In genomic region chr5:103658921-103659320, GRCm38 (mm10) we compare ENCODE assay signal across 12 mouse cellular contexts. TPM values are rescaled to one million over a fixed set of nuclear protein-coding genes. Genes with fewer than 3 reads are reported as not detected.
DNase-seq lines count a peak whose midpoint lies in the region; ATAC-seq and TF ChIP-seq lines count a peak whose summit lies in the region.
"Had no signal": no experiment of that assay in that cellular context is flagged by ENCODE, and none has a peak within 500 bp of the region (broad histone marks: within the 10 kb centered on the region; RNA-seq: fewer than 3 reads in every experiment).

No protein-coding gene starts in this region.

- no peak overlapping the region for H3K27ac ChIP-seq in intestine, postnatal 0 days (ENCODE audit: low read depth, low read length)
- H3K27ac ChIP-seq in intestine, embryonic 16.5 days (ENCODE audit: low read length), result no peak overlapping the region
- no peak overlapping the region for H3K27ac ChIP-seq in intestine, embryonic 15.5 days
- H3K27ac ChIP-seq in forebrain, embryonic 14.5 days (ENCODE audit: low read depth, low read length), result no peak overlapping the region
- H3K27ac ChIP-seq: kidney, embryonic 15.5 days; liver, embryonic 13.5 days; neural tube, embryonic 12.5 days had no signal

- peak; percentile 26 for DNase-seq in thymus, postnatal 14 days
- no peak for DNase-seq in thymus, postnatal 36 days
- no peak for DNase-seq in gastrocnemius, postnatal 4 days (ENCODE audit: low spot score in 2 of 2)
- DNase-seq in forebrain, embryonic 14.5 days (ENCODE audit: low spot score), result no peak
- DNase-seq: gastrocnemius, postnatal 10 days; liver, embryonic 13.5 days had no signal

- TF ChIP-seq CTCF in intestine, postnatal 0 days (IDR thresholded peaks at IDR 0.05; ENCODE audit: low read depth), result peak; percentile 59

- 68% methylated on average over 5 of the region's 5 CpGs for WGBS in intestine, postnatal 0 days
- 69% methylated on average over 5 of the region's 5 CpGs for WGBS in intestine, embryonic 16.5 days
- WGBS in intestine, embryonic 15.5 days, result 64% methylated on average over 5 of the region's 5 CpGs
- WGBS in forebrain, embryonic 14.5 days, result 68% methylated on average over 5 of the region's 5 CpGs

- no peak overlapping the region for H3K4me3 ChIP-seq in intestine, postnatal 0 days (ENCODE audit: low read depth, low read length)
- no peak overlapping the region for H3K4me3 ChIP-seq in intestine, embryonic 16.5 days (ENCODE audit: low read length)
- H3K4me3 ChIP-seq in intestine, embryonic 15.5 days (replicated peaks), result no peak overlapping the region
- H3K4me3 ChIP-seq in forebrain, embryonic 14.5 days (ENCODE audit: low read depth, low read length), result no peak overlapping the region
- H3K4me3 ChIP-seq: kidney, embryonic 15.5 days; liver, embryonic 13.5 days; neural tube, embryonic 12.5 days had no signal

- ATAC-seq in intestine, postnatal 0 days, result no peak
- ATAC-seq in intestine, embryonic 16.5 days, result no peak
- ATAC-seq in erythroblast, adult 5-6 weeks (replicated peaks; ENCODE audit: low FRiP score, poor library complexity, severe bottlenecking), result 0 out of 2 replicates have a peak, but pooled peaks have one; percentile 51
- ATAC-seq in intestine, embryonic 15.5 days, result no peak
- no peak for ATAC-seq in forebrain, embryonic 14.5 days

- no peaks in the 10 kb centered on the region for H3K36me3 ChIP-seq in intestine, postnatal 0 days (ENCODE audit: control insufficient read depth, insufficient read depth)
- H3K36me3 ChIP-seq in intestine, embryonic 16.5 days (ENCODE audit: control insufficient read depth, insufficient read depth, low read length), result no peaks in the 10 kb centered on the region
- no peaks in the 10 kb centered on the region for H3K36me3 ChIP-seq in intestine, embryonic 15.5 days
- H3K36me3 ChIP-seq in forebrain, embryonic 14.5 days (ENCODE audit: control insufficient read depth, insufficient read depth, low read length), result no peaks in the 10 kb centered on the region
- H3K36me3 ChIP-seq: kidney, embryonic 15.5 days; liver, embryonic 13.5 days; neural tube, embryonic 12.5 days had no signal

- 0 out of 2 replicates have a peak, but pooled peaks cover 5% of the 10 kb centered on the region for H3K4me1 ChIP-seq in intestine, postnatal 0 days (replicated peaks; ENCODE audit: control insufficient read depth, insufficient read depth, low read length)
- H3K4me1 ChIP-seq in intestine, embryonic 16.5 days (ENCODE audit: control insufficient read depth, insufficient read depth, low read length), result peaks cover 3% of the 10 kb centered on the region; the same call in 1 of the 2 replicates
- 0 out of 2 replicates have a peak, but pooled peaks cover 4% of the 10 kb centered on the region for H3K4me1 ChIP-seq in intestine, embryonic 15.5 days (replicated peaks)
- peaks cover 6% of the 10 kb centered on the region; the same call in 1 of the 2 replicates for H3K4me1 ChIP-seq in forebrain, embryonic 14.5 days (ENCODE audit: control insufficient read depth, insufficient read depth, low read length)
- H3K4me1 ChIP-seq: neural tube, embryonic 12.5 days had no signal

- no peak overlapping the region for H3K4me2 ChIP-seq in intestine, postnatal 0 days (replicated peaks; ENCODE audit: low read depth)
- no peak overlapping the region for H3K4me2 ChIP-seq in intestine, embryonic 16.5 days (ENCODE audit: low read depth, low read length)
- H3K4me2 ChIP-seq in intestine, embryonic 15.5 days (replicated peaks), result no peak overlapping the region
- H3K4me2 ChIP-seq in forebrain, embryonic 14.5 days (ENCODE audit: low read length), result no peak overlapping the region
- H3K4me2 ChIP-seq: kidney, embryonic 15.5 days; liver, embryonic 13.5 days; neural tube, embryonic 12.5 days had no signal

- no peaks in the 10 kb centered on the region for H3K27me3 ChIP-seq in intestine, postnatal 0 days (replicated peaks; ENCODE audit: control insufficient read depth, insufficient read depth, low read length)
- H3K27me3 ChIP-seq in intestine, embryonic 16.5 days (replicated peaks; ENCODE audit: control insufficient read depth, insufficient read depth, low read length), result 0 out of 2 replicates have a peak, but pooled peaks cover 3% of the 10 kb centered on the region
- no peaks in the 10 kb centered on the region for H3K27me3 ChIP-seq in intestine, embryonic 15.5 days (replicated peaks)
- no peaks in the 10 kb centered on the region for H3K27me3 ChIP-seq in forebrain, embryonic 14.5 days (replicated peaks; ENCODE audit: control insufficient read depth, insufficient read depth, low read length)

- H3K9me3 ChIP-seq in intestine, postnatal 0 days (ENCODE audit: control insufficient read depth), result no peaks in the 10 kb centered on the region
- H3K9me3 ChIP-seq in intestine, embryonic 16.5 days (ENCODE audit: control insufficient read depth, low read length), result 0 out of 2 replicates have a peak, but pooled peaks cover 3% of the 10 kb centered on the region
- no peaks in the 10 kb centered on the region for H3K9me3 ChIP-seq in intestine, embryonic 15.5 days
- no peaks in the 10 kb centered on the region for H3K9me3 ChIP-seq in forebrain, embryonic 14.5 days (replicated peaks; ENCODE audit: control insufficient read depth, low read length)
- H3K9me3 ChIP-seq: kidney, embryonic 15.5 days; liver, embryonic 13.5 days; neural tube, embryonic 12.5 days had no signal

- H3K9ac ChIP-seq in intestine, postnatal 0 days (ENCODE audit: low read depth, low read length), result no peak overlapping the region
- no peak overlapping the region for H3K9ac ChIP-seq in intestine, embryonic 16.5 days (ENCODE audit: low read depth, low read length)
- no peak overlapping the region for H3K9ac ChIP-seq in intestine, embryonic 15.5 days
- no peak overlapping the region for H3K9ac ChIP-seq in forebrain, embryonic 14.5 days (ENCODE audit: low read length)
- H3K9ac ChIP-seq: kidney, embryonic 15.5 days; liver, embryonic 13.5 days; neural tube, embryonic 12.5 days had no signal

RNA-seq across cellular contexts. Expression of gene 1700016H13Rik, which starts 3.1 kb away (rescaled TPM):
- polyA plus RNA-seq in intestine, postnatal 0 days (2015; fragmentation: Nextera tagmentation; extraction: Ambion mirVana), result 0.23 TPM in 1 of 2 replicates, not detected in the other
- not detected in 2 replicates for polyA plus RNA-seq in intestine, embryonic 16.5 days (2015; fragmentation: Nextera tagmentation; extraction: Ambion mirVana)
- total RNA-seq in erythroblast, adult 5-6 weeks (2015; ENCODE audit: low replicate concordance), result not detected in 2 replicates
- not detected in 2 replicates for total RNA-seq in erythroblast, adult 5-6 weeks (2017; ENCODE audit: low replicate concordance)
- total RNA-seq in gastrocnemius, postnatal 4 days (2021), result not detected
- polyA plus RNA-seq in intestine, embryonic 15.5 days (2015; fragmentation: Nextera tagmentation; extraction: Ambion mirVana), result 0.19 and 0.28 TPM in 2 replicates
- 0.38 and 0.68 TPM in 2 replicates for polyA plus RNA-seq in forebrain, embryonic 14.5 days (2014; fragmentation: Nextera tagmentation; extraction: Ambion mirVana)
- polyA plus RNA-seq: kidney, embryonic 15.5 days had no signal

RNA-seq across cellular contexts. Expression of gene Slc10a6, which starts 29.7 kb away (rescaled TPM):
- polyA plus RNA-seq in intestine, postnatal 0 days (2015; fragmentation: Nextera tagmentation; extraction: Ambion mirVana), result 0.38 and 0.56 TPM in 2 replicates
- polyA plus RNA-seq in intestine, embryonic 16.5 days (2015; fragmentation: Nextera tagmentation; extraction: Ambion mirVana), result 0.67 and 0.84 TPM in 2 replicates
- total RNA-seq in erythroblast, adult 5-6 weeks (2015; ENCODE audit: low replicate concordance), result not detected in 2 replicates
- total RNA-seq in erythroblast, adult 5-6 weeks (2017; ENCODE audit: low replicate concordance), result not detected in 2 replicates
- under 1 TPM; 0.29 to 0.59 TPM for total RNA-seq in gastrocnemius, postnatal 4 days (2021)
- polyA plus RNA-seq in intestine, embryonic 15.5 days (2015; fragmentation: Nextera tagmentation; extraction: Ambion mirVana), result 0.49 and 0.68 TPM in 2 replicates
- 0.08 TPM in 1 of 2 replicates, not detected in the other for polyA plus RNA-seq in forebrain, embryonic 14.5 days (2014; fragmentation: Nextera tagmentation; extraction: Ambion mirVana)
- polyA plus RNA-seq: liver, embryonic 13.5 days had no signal

RNA-seq across cellular contexts. Expression of gene Aff1, which starts 33.3 kb away (rescaled TPM):
- polyA plus RNA-seq in intestine, postnatal 0 days (2015; fragmentation: Nextera tagmentation; extraction: Ambion mirVana), result 5.8 and 6.8 TPM in 2 replicates
- polyA plus RNA-seq in intestine, embryonic 16.5 days (2015; fragmentation: Nextera tagmentation; extraction: Ambion mirVana), result 3.9 and 5.2 TPM in 2 replicates
- 262 and 340 TPM in 2 replicates for total RNA-seq in erythroblast, adult 5-6 weeks (2015; ENCODE audit: low replicate concordance)
- total RNA-seq in erythroblast, adult 5-6 weeks (2017; ENCODE audit: low replicate concordance), result 184 and 253 TPM in 2 replicates
- 10 to 100 TPM; 28.4 to 30.5 TPM for total RNA-seq in gastrocnemius, postnatal 4 days (2021)
- polyA plus RNA-seq in intestine, embryonic 15.5 days (2015; fragmentation: Nextera tagmentation; extraction: Ambion mirVana), result 5.3 TPM in 2 replicates
- polyA plus RNA-seq in forebrain, embryonic 14.5 days (2014; fragmentation: Nextera tagmentation; extraction: Ambion mirVana), result 1.5 and 2.6 TPM in 2 replicates
